Mouse (Mus musculus) bone marrow, adult 2 months (tissue): Measurements from ENCODE around the gene Zfp362.

Source experiments
- CTCF ChIP-seq: fragments of 200-500 bp; IDR thresholded peaks from 2 replicates; pipeline ENCODE4 v1.5.1; 2011; ENCODE audit warnings: low read length, control low read depth; ENCODE audit not compliant: control insufficient read depth, insufficient read depth
- POLR2A ChIP-seq: fragments of 200-500 bp; IDR thresholded peaks from 2 replicates; pipeline ENCODE4 v1.6.1; 2011; ENCODE audit warnings: low read depth, mild to moderate bottlenecking, control low read depth, low read length, borderline replicate concordance; ENCODE audit not compliant: control insufficient read depth

DNA sequence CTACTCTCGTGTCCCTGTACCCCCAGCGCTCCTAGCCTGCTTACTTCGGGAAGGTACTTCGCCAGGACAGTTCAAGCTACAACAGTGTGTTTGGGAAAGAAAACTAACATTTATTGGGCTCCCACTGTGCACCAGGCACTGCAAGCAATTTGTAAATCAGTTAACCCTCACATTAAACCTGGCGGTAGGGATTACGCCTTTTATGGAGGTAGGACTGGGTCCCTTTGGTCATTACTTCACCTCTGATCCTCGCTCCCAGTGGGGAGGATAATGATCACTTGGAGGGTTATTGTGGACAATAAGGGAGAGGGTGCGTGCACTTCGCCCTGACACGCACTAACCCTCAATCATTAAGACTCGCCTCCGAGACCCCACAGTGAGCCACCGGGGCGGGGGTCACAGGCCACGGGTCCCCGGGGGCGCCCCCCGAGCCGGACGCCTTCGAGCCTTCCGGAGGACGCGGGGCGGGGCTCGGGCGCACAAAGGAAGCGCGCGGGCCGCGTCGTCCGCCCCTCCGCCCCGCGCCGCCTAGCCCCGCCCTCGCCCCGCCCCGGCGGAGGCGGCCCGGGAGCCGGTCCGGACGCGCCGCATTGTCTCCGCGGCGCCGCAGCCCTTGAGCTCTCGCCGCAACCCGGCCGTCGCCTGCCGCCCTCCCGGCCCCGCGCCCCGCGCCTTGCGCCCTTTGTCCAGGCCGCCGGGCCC is 78.7 kb downstream of the Zfp362 start:
- TF ChIP-seq POLR2A (peak; percentile 82; the same call in 1 of the 2 replicates), CTCF (no peak)
